Mouse (Mus musculus) liver, postnatal 0 days (tissue): ENCODE data around the gene Ago3. TPM values are rescaled to one million over a fixed set of nuclear protein-coding genes. Genes with fewer than 3 reads are reported as not detected.

ENCODE experiments used
- ATAC-seq: fragments of 200-750 bp; cut with Nextera tagmentation; 2 replicates; pipeline ENCODE4 v1.8.0; 2017; ENCODE audit warnings: mild to moderate bottlenecking, moderate library complexity
- DNase-seq: peaks from one replicate; pipeline ENCODE4 v3.0.0-alpha.2; 2016
- H3K27ac ChIP-seq: fragments of 300-500 bp; sonication (generic); 2 replicates; pipeline ENCODE4 v1.5.1; 2014; ENCODE audit warnings: antibody characterized with exemption, moderate library complexity, mild to moderate bottlenecking, low read depth
- H3K27me3 ChIP-seq: fragments of 300-500 bp; sonication (generic); 2 replicates; pipeline ENCODE4 v1.6.1; 2014; ENCODE audit warnings: low read length, control low read depth, mixed read lengths; ENCODE audit not compliant: insufficient read depth
- H3K36me3 ChIP-seq: fragments of 300-500 bp; sonication (generic); replicated peaks from 2 replicates; pipeline ENCODE4 v1.6.1; 2014; ENCODE audit warnings: mild to moderate bottlenecking, control low read depth, low read length, moderate library complexity, mixed read lengths; ENCODE audit not compliant: insufficient read depth
- H3K4me1 ChIP-seq: fragments of 300-500 bp; sonication (generic); 2 replicates; pipeline ENCODE4 v1.6.1; 2014; ENCODE audit warnings: antibody characterized with exemption, mild to moderate bottlenecking, control low read depth; ENCODE audit not compliant: insufficient read depth
- H3K4me2 ChIP-seq: fragments of 300-500 bp; sonication (generic); 2 replicates; pipeline ENCODE4 v1.6.1; 2014; ENCODE audit warnings: low read depth, mild to moderate bottlenecking, low read length, moderate library complexity, mixed read lengths
- H3K4me3 ChIP-seq: fragments of 300-500 bp; sonication (generic); 2 replicates; pipeline ENCODE4 v1.5.1; 2014; ENCODE audit warnings: low read depth, low read length
- H3K9ac ChIP-seq: fragments of 300-500 bp; sonication (generic); replicated peaks from 2 replicates; pipeline ENCODE4 v1.6.1; 2014; ENCODE audit warnings: mild to moderate bottlenecking, moderate library complexity
- H3K9me3 ChIP-seq: fragments of 300-500 bp; sonication (generic); 2 replicates; pipeline ENCODE4 v1.6.1; 2016; ENCODE audit warnings: mild to moderate bottlenecking, control low read depth, low read length, mixed read lengths
- CTCF ChIP-seq: sonication (generic); IDR thresholded peaks from 2 replicates; pipeline ENCODE4 v1.5.1; 2016; ENCODE audit warnings: antibody characterized with exemption, low read depth
- EP300 ChIP-seq: IDR thresholded peaks from 2 replicates; pipeline ENCODE4 v1.6.1; 2016; ENCODE audit warnings: antibody characterized with exemption, low read depth, mild to moderate bottlenecking
- WGBS: fragments of 180-500 bp; shearing (Covaris S2); extraction: QIAGEN DNeasy Blood & Tissue Kit; methylation state at CpG from one replicate; pipeline ENCODE4 v1.1.7; 2014; ENCODE audit not compliant: insufficient replicate concordance; 5-methylcytosine and 5-hydroxymethylcytosine counted together
- polyA plus RNA-seq: library from polyadenylated mRNA; unstranded; fragments of >200 nt; fragmentation: Nextera tagmentation; extraction: Ambion mirVana; gene quantifications from 2 replicates; pipeline ENCODE4 v1.2.1, GENCODE M21; 2015

Gene Ago3
- polyA plus RNA-seq, result 3.8 and 5.2 TPM in 2 replicates

DNA sequence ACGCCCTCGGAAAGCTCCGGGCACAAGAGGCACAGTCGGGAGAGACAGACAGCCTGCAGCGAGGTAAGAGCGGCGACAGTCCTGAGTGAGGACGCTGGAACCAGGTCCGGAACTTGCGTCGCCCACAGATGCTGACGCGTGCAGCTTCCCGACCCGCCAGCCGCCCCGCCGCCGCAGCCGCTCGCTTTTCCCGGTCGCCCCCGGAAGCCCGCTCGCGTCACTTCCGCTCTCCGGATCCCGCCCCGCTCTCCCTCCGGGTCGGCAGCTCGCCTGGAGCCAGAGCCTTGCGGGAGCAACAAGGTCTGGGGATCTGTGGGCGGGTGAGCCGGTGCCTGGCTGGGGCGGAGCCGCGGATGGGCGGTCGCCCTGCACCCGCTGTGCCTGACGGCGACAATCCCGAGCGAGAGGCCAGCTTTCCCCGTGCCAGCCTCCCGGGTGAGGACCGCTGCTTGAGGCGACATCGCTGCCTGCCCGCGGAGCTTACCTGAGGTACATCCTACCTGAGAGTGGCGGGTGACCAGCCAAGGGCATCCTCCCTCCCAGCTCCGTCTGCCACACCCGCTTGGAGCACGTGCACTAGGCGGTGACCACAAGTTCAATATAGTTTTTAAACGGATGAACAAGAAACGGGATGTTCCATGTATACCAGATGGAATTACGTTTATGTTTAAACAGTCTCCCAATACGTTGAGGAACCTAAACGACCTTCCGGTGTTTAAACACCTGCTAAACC, at the start of gene Ago3:
Gene Ago3, minus strand, starts transcription at position 210 of the 733 bp plus-strand sequence.
- H3K9me3 ChIP-seq, result no peaks in the 10 kb centered on the region
- H3K4me3 ChIP-seq, result peak within 1 kb of the TSS; percentile 83
- DNase-seq (peak; percentile 97), ATAC-seq (peak; percentile 98)
- H3K9ac ChIP-seq, result peak within 1 kb of the TSS; percentile 87
- under 1% methylated on average over 58 of the region's 65 CpGs for WGBS
- H3K36me3 ChIP-seq, result no peaks in the 10 kb centered on the region
- TF ChIP-seq EP300 (no peak), CTCF (0 out of 2 replicates have a peak, but pooled peaks have one; percentile 3)
- H3K4me2 ChIP-seq, result peak within 1 kb of the TSS; percentile 81
- peak within 1 kb of the TSS; percentile 89 for H3K27ac ChIP-seq
- H3K4me1 ChIP-seq, result peaks cover 11% of the 10 kb centered on the region; the same call in 1 of the 2 replicates
- H3K27me3 ChIP-seq, result no peaks in the 10 kb centered on the region

DNA sequence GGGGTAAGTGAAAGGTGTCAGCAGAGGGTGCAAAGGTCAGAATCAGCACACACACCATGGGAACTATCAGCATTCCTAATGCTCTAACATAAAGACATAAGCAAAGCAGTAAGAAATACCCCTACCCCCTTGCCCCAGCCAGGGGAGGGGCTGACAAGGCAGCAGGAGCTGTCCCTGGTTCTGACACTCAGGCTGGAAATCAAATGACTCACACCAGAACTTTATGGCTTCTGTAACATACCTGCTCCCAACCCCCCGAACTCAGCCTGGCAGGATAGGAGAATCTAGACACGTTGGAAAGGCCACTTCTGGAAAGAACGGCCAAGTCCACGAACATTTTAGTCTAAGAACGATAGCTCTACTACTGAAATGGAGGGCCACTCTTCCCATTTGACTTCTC, 43.7 kb upstream of the Ago3 start:
- Histone ChIP-seq H3K27me3 (no peaks in the 10 kb centered on the region), H3K4me2 (no peak overlapping the region), H3K27ac (no peak overlapping the region), H3K9ac (no peak overlapping the region), H3K36me3 (no peaks in the 10 kb centered on the region), H3K4me1 (peaks cover 2% of the 10 kb centered on the region; the same call in 1 of the 2 replicates), H3K9me3 (no peaks in the 10 kb centered on the region), H3K4me3 (no peak overlapping the region)
- TF ChIP-seq EP300 (no peak), CTCF (no peak)
- ATAC-seq (no peak), DNase-seq (no peak)
- 41% methylated on average over 5 of the region's 5 CpGs for WGBS

GRCm38 (mm10) chr4:126469334-126469733, 40.0 kb upstream of the Ago3 start:
- TF ChIP-seq EP300 (no peak), CTCF (no peak)
- no peaks in the 10 kb centered on the region for H3K27me3 ChIP-seq
- no peaks in the 10 kb centered on the region for H3K36me3 ChIP-seq
- no peak overlapping the region for H3K4me3 ChIP-seq
- 38% methylated on average over 1 of the region's 1 CpGs for WGBS
- H3K27ac ChIP-seq, result no peak overlapping the region
- no peak overlapping the region for H3K4me2 ChIP-seq
- H3K9ac ChIP-seq, result no peak overlapping the region
- no peak for DNase-seq
- H3K4me1 ChIP-seq, result peaks cover 18% of the 10 kb centered on the region
- H3K9me3 ChIP-seq, result no peaks in the 10 kb centered on the region
- no peak for ATAC-seq

DNA sequence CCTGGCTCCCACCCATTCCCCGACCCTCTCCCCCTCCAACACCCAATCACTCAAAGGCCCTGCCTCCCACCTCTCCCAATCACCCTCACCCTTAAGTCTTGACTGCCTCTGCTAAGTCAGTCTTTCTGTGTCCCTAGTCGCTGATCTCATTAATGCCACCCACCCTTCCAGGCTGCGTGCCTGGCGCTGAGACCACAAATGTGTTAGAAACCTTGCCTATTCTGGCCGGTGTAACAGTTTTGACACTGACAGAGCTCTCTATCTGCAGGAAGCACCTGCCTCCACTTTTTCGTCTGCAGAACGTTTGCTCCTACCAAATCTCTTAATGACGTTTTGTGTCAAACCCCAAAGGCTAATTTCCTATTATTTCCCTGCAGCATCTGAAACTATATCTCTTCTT, 39.6 kb upstream of the Ago3 start:
- Histone ChIP-seq H3K27ac (no peak overlapping the region), H3K27me3 (no peaks in the 10 kb centered on the region), H3K9me3 (no peaks in the 10 kb centered on the region), H3K36me3 (no peaks in the 10 kb centered on the region), H3K4me1 (peaks cover 18% of the 10 kb centered on the region), H3K9ac (0 out of 2 replicates have a peak overlapping the region, but pooled peaks have one; percentile 18), H3K4me3 (peak overlapping the region; percentile 87), H3K4me2 (peak overlapping the region; percentile 99)
- DNase-seq, result no peak
- peak; percentile 29 for ATAC-seq
- 5% methylated on average over 8 of the region's 8 CpGs for WGBS
- no peak for TF ChIP-seq CTCF
- TF ChIP-seq EP300, result no peak

- DNase-seq, result peak; percentile 95
- TF ChIP-seq CTCF, result peak; percentile 99
- no peak for TF ChIP-seq EP300
- Histone ChIP-seq H3K4me2 (peak within 1 kb of the TSS; percentile 99), H3K27me3 (no peaks in the 10 kb centered on the region), H3K27ac (peak within 1 kb of the TSS; percentile 63), H3K36me3 (no peaks in the 10 kb centered on the region), H3K4me1 (peaks cover 21% of the 10 kb centered on the region), H3K9me3 (no peaks in the 10 kb centered on the region), H3K9ac (peak within 1 kb of the TSS; percentile 76), H3K4me3 (peak within 1 kb of the TSS; percentile 87)
- under 1% methylated on average over 49 of the region's 55 CpGs for WGBS
- ATAC-seq, result peak; percentile 92
Observed at GRCm38 (mm10) chr4:126468285-126468901, 39.0 kb upstream of the Ago3 start, which contains the start of gene Ago1. Gene Ago1, minus strand, starts transcription at chr4:126468583.

DNA sequence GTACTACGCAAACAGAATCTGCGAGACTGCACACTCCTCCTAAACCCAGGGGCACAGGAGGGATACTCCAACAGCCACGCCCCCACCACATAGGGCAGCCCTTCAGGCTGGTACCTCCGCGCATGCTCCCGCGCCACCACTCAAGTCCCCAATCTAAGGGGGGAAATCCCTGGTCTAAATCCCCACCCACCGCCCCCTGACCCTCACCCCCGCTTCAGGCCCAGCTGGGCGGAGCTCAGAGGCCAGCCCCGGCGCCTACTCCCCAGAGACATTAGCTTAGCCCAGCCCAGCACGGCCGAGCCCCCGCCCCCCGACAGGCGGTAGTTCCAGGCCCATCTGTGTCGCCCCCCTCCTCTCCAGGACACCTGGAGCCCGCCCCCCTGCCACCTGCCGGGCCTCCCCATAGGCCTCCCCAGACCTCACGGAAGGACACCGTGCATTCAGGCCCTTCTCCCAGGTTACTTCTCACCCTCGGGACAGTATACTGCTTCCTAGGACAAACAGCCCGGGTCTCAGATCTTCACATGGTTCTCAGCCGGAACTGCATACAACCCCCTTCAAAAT, 38.4 kb upstream of the Ago3 start:
- under 1% methylated on average over 21 of the region's 25 CpGs for WGBS
- Histone ChIP-seq H3K9me3 (no peaks in the 10 kb centered on the region), H3K9ac (peak overlapping the region; percentile 76), H3K36me3 (no peaks in the 10 kb centered on the region), H3K4me2 (peak overlapping the region; percentile 99), H3K27ac (peak overlapping the region; percentile 63), H3K27me3 (no peaks in the 10 kb centered on the region), H3K4me3 (peak overlapping the region; percentile 87), H3K4me1 (peaks cover 21% of the 10 kb centered on the region)
- ATAC-seq (peak; percentile 60), DNase-seq (peak; percentile 79)
- no peak for TF ChIP-seq EP300
- no peak for TF ChIP-seq CTCF
